Mouse (Mus musculus): ENCODE measurements around the gene Aaas. TPM values are rescaled to one million over a fixed set of nuclear protein-coding genes. Genes with fewer than 3 reads are reported as not detected.
A peak's percentile ranks its signal among the peaks of the same experiment; 100 is the strongest.

Aaas gene
- polyA plus RNA-seq, 1 experiment from 2014 or later, result 99.3 TPM

DNA sequence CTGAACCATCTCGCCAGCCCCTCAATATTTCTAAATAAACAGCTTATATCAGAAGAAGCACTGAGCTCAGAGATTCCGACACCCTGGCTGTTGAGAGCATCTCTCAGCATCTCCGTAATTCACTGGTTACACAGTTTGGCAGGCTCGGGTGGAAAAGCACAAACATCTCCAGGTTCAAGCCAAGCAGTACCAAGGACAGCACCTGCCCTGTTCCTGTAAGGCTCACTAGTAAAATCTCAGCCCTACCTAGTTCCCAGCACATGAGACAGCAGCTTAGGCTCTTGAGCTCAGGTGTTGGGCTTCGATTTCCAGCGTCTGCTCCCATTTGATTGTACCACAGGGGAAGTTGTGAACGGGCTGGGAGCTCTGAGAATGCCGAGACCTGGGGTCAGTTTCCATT, 15.3 kb downstream of the Aaas start:
- H3K4me1 ChIP-seq (replicated peaks; ENCODE audit: control insufficient read depth, insufficient read depth, low read length), result peaks cover 15% of the 10 kb centered on the region
- H3K4me2 ChIP-seq, result no peak overlapping the region
- H3K9ac ChIP-seq (ENCODE audit: low read depth, low read length), result no peak overlapping the region
- H3K4me3 ChIP-seq (ENCODE audit: low read depth, low read length), result no peak overlapping the region
- H3K9me3 ChIP-seq (ENCODE audit: control insufficient read depth, low read length), result no peaks in the 10 kb centered on the region
- ATAC-seq (replicated peaks; ENCODE audit: low FRiP score), result no peak
- DNase-seq (ENCODE audit: low spot score), result no peak
- H3K36me3 ChIP-seq (ENCODE audit: control insufficient read depth, insufficient read depth, low read length), result peaks cover 52% of the 10 kb centered on the region
- H3K27ac ChIP-seq (ENCODE audit: low read depth, low read length), result no peak overlapping the region
- no peaks in the 10 kb centered on the region for H3K27me3 ChIP-seq (replicated peaks; ENCODE audit: control insufficient read depth, insufficient read depth, low read length)
- 86% methylated on average over 8 of the region's 8 CpGs for WGBS

DNA sequence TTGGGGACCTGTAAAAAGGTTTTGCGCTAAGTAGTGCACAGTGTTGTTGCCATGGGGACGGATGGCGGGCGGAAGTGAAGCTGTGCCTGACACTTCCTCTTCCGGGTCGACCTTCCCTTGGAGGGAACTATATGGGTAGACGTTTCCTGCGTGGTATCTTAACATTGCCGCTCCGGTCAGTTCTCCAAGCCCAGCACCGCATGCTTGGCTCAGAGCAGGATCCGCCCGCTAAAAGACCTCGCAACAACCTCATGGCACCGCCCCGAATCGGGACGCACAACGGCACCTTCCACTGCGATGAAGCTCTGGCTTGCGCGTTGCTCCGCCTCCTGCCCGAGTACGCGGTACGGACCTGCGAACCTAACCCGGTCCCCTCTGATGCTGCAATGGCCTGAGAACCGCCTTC, 19.0 kb downstream of the Aaas start, which contains the start of gene Myg1:
Gene Myg1, plus strand, starts transcription at position 100 of the 406 bp plus-strand sequence.
- H3K4me1 ChIP-seq (replicated peaks; ENCODE audit: control insufficient read depth, insufficient read depth, low read length), result peaks cover 20% of the 10 kb centered on the region
- 1% methylated on average over 30 of the region's 30 CpGs for WGBS
- no peaks in the 10 kb centered on the region for H3K27me3 ChIP-seq (replicated peaks; ENCODE audit: control insufficient read depth, insufficient read depth, low read length)
- no peaks in the 10 kb centered on the region for H3K9me3 ChIP-seq (ENCODE audit: control insufficient read depth, low read length)
- peak; percentile 84 for DNase-seq (ENCODE audit: low spot score)
- peak within 1 kb of the TSS; percentile 73 for H3K9ac ChIP-seq (ENCODE audit: low read depth, low read length)
- peak; percentile 90 for ATAC-seq (replicated peaks; ENCODE audit: low FRiP score)
- H3K27ac ChIP-seq (ENCODE audit: low read depth, low read length), result peak within 1 kb of the TSS; percentile 75
- peak within 1 kb of the TSS; percentile 97 for H3K4me2 ChIP-seq
- H3K4me3 ChIP-seq (ENCODE audit: low read depth, low read length), result peak within 1 kb of the TSS; percentile 80
- H3K36me3 ChIP-seq (ENCODE audit: control insufficient read depth, insufficient read depth, low read length), result peaks cover 40% of the 10 kb centered on the region

DNA sequence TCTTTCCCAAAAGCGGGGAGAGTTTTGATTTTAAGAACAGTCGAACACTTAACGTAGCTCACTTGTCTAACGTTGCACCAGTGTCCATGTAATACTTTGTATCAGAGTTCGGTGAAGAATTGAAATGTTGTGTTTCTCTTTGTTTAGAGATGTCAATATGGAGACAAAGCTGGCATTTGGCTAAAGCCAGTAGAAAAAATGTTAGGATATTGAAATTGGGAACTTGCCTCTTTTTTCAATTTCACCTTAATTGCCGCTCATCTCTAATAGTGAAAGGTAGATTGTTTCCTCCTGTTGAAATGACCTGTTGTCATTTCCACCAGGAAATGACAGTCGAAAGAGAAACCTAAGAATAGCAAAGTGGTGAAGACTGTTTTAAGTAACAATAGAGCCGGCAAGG, 23.7 kb downstream of the Aaas start:
- Histone ChIP-seq H3K4me2 (peak overlapping the region; percentile 76), H3K9me3 (ENCODE audit: control insufficient read depth, low read length) (no peaks in the 10 kb centered on the region), H3K27me3 (replicated peaks; ENCODE audit: control insufficient read depth, insufficient read depth, low read length) (no peaks in the 10 kb centered on the region), H3K36me3 (ENCODE audit: control insufficient read depth, insufficient read depth, low read length) (peaks cover 28% of the 10 kb centered on the region), H3K4me1 (replicated peaks; ENCODE audit: control insufficient read depth, insufficient read depth, low read length) (peaks cover 8% of the 10 kb centered on the region), H3K27ac (ENCODE audit: low read depth, low read length) (0 out of 2 replicates have a peak overlapping the region, but pooled peaks have one; percentile 64), H3K9ac (ENCODE audit: low read depth, low read length) (peak overlapping the region; percentile 86), H3K4me3 (ENCODE audit: low read depth, low read length) (peak overlapping the region; percentile 90)
- ATAC-seq (replicated peaks; ENCODE audit: low FRiP score), result no peak
- DNase-seq (ENCODE audit: low spot score), result no peak
- WGBS, result 56% methylated on average over 8 of the region's 8 CpGs

GRCm38 (mm10) chr15:102326022-102326576, 24.5 kb downstream of the Aaas start, which contains the start of gene Pfdn5:
TSS of gene Pfdn5 (plus strand) at chr15:102326116.
- WGBS, result under 1% methylated on average over 40 of the region's 40 CpGs

GRCm38 (mm10) chr15:102324654-102325473, 25.7 kb downstream of the Aaas start:
- DNase-seq (ENCODE audit: low spot score) (no peak), ATAC-seq (replicated peaks; ENCODE audit: low FRiP score) (no peak)
- Histone ChIP-seq H3K27me3 (replicated peaks; ENCODE audit: control insufficient read depth, insufficient read depth, low read length) (no peaks in the 10 kb centered on the region), H3K4me3 (ENCODE audit: low read depth, low read length) (peak overlapping the region; percentile 90), H3K4me2 (peak overlapping the region; percentile 76), H3K9me3 (ENCODE audit: control insufficient read depth, low read length) (no peaks in the 10 kb centered on the region), H3K36me3 (ENCODE audit: control insufficient read depth, insufficient read depth, low read length) (peaks cover 26% of the 10 kb centered on the region), H3K27ac (ENCODE audit: low read depth, low read length) (no peak overlapping the region), H3K9ac (ENCODE audit: low read depth, low read length) (0 out of 2 replicates have a peak overlapping the region, but pooled peaks have one; percentile 37), H3K4me1 (replicated peaks; ENCODE audit: control insufficient read depth, insufficient read depth, low read length) (peaks cover 5% of the 10 kb centered on the region; the same call in 1 of the 2 replicates)
- 75% methylated on average over 12 of the region's 12 CpGs for WGBS

More at GRCm38 (mm10) chr15:102326022-102326576, 24.5 kb downstream of the Aaas start, which contains the start of gene Pfdn5:
- peaks cover 28% of the 10 kb centered on the region for H3K36me3 ChIP-seq (ENCODE audit: control insufficient read depth, insufficient read depth, low read length)
- peak within 1 kb of the TSS; percentile 76 for H3K4me2 ChIP-seq
- peak within 1 kb of the TSS; percentile 64 for H3K27ac ChIP-seq (ENCODE audit: low read depth, low read length)
- no peaks in the 10 kb centered on the region for H3K9me3 ChIP-seq (ENCODE audit: control insufficient read depth, low read length)
- peaks cover 5% of the 10 kb centered on the region; the same call in 1 of the 2 replicates for H3K4me1 ChIP-seq (replicated peaks; ENCODE audit: control insufficient read depth, insufficient read depth, low read length)
- H3K4me3 ChIP-seq (ENCODE audit: low read depth, low read length), result peak within 1 kb of the TSS; percentile 90
- no peaks in the 10 kb centered on the region for H3K27me3 ChIP-seq (replicated peaks; ENCODE audit: control insufficient read depth, insufficient read depth, low read length)
- ATAC-seq (replicated peaks; ENCODE audit: low FRiP score) (peak; percentile 92), DNase-seq (ENCODE audit: low spot score) (peak; percentile 78)
- H3K9ac ChIP-seq (ENCODE audit: low read depth, low read length), result peak within 1 kb of the TSS; percentile 86

DNA sequence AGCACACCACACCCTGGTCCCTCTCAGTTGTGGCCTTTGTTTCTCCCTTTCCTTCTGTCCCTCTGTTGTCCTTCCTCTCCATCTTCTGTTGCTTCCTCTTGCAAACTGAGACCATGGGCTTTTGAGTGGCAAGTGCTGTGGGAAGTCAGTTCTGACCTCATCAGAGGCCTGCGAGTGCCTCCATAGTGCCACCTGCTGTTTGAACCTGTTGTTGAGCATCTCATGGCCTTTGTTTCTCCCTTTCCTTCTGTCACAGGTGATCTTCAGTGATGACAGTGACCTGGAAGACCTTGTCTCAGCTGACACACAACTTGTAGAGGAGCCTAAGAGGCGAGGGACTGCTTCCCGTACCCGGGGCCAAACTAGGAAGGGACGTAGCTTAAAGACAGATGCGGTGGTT, 34.3 kb downstream of the Aaas start:
- no peak overlapping the region for H3K4me3 ChIP-seq (ENCODE audit: low read depth, low read length)
- H3K9ac ChIP-seq (ENCODE audit: low read depth, low read length), result no peak overlapping the region
- H3K4me2 ChIP-seq, result no peak overlapping the region
- WGBS, result 88% methylated on average over 6 of the region's 6 CpGs
- no peaks in the 10 kb centered on the region for H3K4me1 ChIP-seq (replicated peaks; ENCODE audit: control insufficient read depth, insufficient read depth, low read length)
- no peak overlapping the region for H3K27ac ChIP-seq (ENCODE audit: low read depth, low read length)
- no peaks in the 10 kb centered on the region for H3K9me3 ChIP-seq (ENCODE audit: control insufficient read depth, low read length)
- no peak for ATAC-seq (replicated peaks; ENCODE audit: low FRiP score)
- H3K36me3 ChIP-seq (ENCODE audit: control insufficient read depth, insufficient read depth, low read length), result peaks cover 67% of the 10 kb centered on the region
- no peak for DNase-seq (ENCODE audit: low spot score)
- no peaks in the 10 kb centered on the region for H3K27me3 ChIP-seq (replicated peaks; ENCODE audit: control insufficient read depth, insufficient read depth, low read length)

GRCm38 (mm10) chr15:102315292-102315691, 35.3 kb downstream of the Aaas start:
- no peak overlapping the region for H3K9ac ChIP-seq (ENCODE audit: low read depth, low read length)

DNA sequence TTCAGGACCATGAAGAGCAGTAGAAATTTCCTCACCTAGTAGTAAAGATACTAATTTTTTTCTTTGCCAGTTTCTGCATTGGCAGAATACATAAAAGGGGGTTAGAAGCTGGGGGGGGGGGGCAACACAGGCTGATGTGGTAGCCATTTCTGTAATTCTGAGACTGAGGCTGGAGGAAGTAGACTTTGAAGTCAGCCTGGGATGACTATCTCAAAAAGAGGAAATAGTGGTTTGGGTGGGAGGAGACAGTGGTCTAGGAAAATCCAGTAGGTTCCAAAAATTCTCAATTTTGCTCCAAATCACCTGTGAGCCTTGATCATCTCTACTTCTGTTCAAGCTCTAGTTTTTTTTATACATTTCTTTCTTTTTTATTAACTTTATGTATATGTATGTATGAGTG, 39.1 kb downstream of the Aaas start:
- DNase-seq (ENCODE audit: low spot score) (no peak), ATAC-seq (replicated peaks; ENCODE audit: low FRiP score) (no peak)
- peaks cover 57% of the 10 kb centered on the region for H3K36me3 ChIP-seq (ENCODE audit: control insufficient read depth, insufficient read depth, low read length)
- no peak overlapping the region for H3K4me3 ChIP-seq (ENCODE audit: low read depth, low read length)
- no peaks in the 10 kb centered on the region for H3K9me3 ChIP-seq (ENCODE audit: control insufficient read depth, low read length)
- H3K27ac ChIP-seq (ENCODE audit: low read depth, low read length), result no peak overlapping the region
- H3K4me2 ChIP-seq, result no peak overlapping the region
- H3K4me1 ChIP-seq (replicated peaks; ENCODE audit: control insufficient read depth, insufficient read depth, low read length), result no peaks in the 10 kb centered on the region
- no peak overlapping the region for H3K9ac ChIP-seq (ENCODE audit: low read depth, low read length)
- H3K27me3 ChIP-seq (replicated peaks; ENCODE audit: control insufficient read depth, insufficient read depth, low read length), result no peaks in the 10 kb centered on the region

More at GRCm38 (mm10) chr15:102315292-102315691, 35.3 kb downstream of the Aaas start:
- Histone ChIP-seq H3K4me3 (ENCODE audit: low read depth, low read length) (no peak overlapping the region), H3K27me3 (replicated peaks; ENCODE audit: control insufficient read depth, insufficient read depth, low read length) (no peaks in the 10 kb centered on the region), H3K4me1 (replicated peaks; ENCODE audit: control insufficient read depth, insufficient read depth, low read length) (no peaks in the 10 kb centered on the region), H3K4me2 (no peak overlapping the region), H3K27ac (ENCODE audit: low read depth, low read length) (no peak overlapping the region), H3K9me3 (ENCODE audit: control insufficient read depth, low read length) (no peaks in the 10 kb centered on the region), H3K36me3 (ENCODE audit: control insufficient read depth, insufficient read depth, low read length) (peaks cover 63% of the 10 kb centered on the region)
- ATAC-seq (replicated peaks; ENCODE audit: low FRiP score) (no peak), DNase-seq (ENCODE audit: low spot score) (no peak)
- 94% methylated on average over 8 of the region's 8 CpGs for WGBS
